Mouse (Mus musculus): ENCODE results near the gene Armc5.

Armc5 gene

DNA sequence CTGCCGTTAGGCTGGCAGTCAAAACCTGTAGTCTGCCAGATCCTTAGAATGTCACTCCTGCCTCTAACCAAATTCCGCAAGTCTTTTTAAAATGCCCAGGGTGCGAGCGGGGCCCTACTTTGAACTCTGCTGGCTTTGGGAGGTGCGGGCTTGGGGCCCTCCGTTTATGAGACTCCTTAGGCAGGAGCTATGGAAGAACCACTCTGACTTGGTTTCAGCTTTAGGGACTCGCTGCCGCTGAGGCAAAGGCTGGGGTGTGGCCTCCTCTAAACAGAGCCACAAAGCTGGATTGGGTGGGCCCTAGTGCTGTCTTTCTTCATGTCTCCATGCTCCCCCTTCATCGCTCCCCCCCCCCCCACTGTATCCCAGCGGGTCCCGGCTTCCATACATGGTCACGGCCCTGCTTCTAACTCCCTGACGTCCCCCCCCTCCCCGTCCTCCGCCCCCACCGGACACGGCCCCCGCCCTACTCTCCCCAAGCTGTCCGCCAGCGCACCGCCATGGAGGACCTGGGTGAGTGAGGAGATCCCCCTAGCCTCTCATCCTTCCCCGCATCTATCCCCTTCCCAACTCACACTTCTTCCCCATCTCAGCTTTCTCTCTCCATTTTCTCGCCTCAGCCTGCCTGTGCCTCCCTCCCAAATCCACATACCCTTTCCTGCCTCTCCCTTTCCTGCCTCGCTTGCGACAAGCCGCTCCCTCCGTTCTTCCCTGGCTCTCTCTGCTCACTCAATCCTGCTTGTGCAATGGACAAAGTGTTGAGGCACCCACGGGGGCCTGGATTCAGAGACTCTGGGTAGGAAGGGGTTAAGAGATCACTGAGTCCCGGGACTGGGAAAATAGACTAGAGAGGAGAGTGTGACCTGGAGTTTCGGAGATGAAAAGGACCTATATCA, 9.6 kb downstream of the Armc5 start, which contains the start of gene Tgfb1i1:
Gene Tgfb1i1, plus strand, starts transcription at position 317 of the 896 bp plus-strand sequence.
- 3% methylated on average over 28 of the region's 30 CpGs for WGBS

DNA sequence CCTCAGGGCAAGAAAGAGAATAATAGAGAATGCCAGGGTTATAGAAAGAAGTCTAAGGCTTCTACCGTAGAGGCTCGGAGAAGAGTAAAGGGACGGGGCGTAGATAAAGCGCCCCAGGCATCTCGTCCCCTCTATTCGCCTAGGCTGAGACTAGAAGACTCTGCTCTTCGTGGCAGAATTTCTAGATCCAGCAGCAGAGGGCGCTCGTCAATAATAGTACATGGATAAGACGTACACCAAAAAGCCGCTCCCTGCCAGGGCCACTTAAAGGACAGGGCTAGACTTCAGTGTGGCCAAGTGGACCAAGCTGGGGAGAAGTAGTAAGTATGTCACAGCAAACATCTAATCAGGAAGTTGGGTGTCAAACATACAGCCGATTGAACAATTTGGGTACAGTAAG, 10.3 kb downstream of the Armc5 start:
- 1% methylated on average over 13 of the region's 13 CpGs for WGBS

DNA sequence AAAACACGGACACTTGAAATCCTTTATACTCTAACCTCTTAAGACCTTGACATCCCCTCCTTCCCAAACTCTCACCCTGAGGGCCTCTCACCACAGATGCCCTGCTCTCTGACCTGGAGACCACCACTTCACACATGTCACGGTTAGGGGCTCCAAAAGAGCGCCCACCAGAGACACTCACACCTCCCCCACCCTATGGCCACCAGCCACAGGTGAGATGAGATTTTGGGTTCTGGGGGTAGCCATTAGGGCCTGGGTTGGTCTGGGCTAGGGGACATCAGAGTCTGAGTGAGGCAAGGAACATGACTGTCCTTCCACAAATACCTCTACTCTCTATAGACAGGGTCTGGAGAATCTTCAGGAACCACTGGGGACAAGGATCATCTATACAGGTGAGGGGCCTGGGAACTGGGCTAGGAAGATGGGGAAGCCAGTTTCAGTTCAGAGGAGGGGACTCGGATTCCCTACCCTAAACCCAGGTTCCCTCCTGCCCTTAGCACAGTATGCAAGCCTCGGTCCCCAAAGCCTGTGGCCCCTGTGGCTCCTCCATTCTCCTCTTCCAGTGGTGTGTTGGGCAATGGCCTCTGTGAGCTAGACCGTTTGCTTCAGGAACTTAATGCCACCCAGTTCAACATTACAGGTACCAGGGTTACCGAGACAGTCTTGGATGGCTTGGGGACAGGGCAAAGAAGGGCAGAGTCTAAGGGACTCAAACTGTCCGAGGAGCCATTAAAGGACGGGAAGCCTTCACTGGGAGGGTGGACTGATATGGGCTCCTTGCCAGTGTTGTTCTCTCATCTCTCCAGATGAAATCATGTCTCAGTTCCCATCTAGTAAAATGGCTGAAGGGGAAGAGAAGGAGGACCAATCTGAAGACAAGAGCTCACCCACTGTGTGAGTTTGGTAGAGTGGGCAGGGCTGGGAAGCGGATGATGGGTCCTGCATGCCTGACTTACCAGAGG, 11.2 kb downstream of the Armc5 start:
- 80% methylated on average over 10 of the region's 10 CpGs for WGBS

DNA sequence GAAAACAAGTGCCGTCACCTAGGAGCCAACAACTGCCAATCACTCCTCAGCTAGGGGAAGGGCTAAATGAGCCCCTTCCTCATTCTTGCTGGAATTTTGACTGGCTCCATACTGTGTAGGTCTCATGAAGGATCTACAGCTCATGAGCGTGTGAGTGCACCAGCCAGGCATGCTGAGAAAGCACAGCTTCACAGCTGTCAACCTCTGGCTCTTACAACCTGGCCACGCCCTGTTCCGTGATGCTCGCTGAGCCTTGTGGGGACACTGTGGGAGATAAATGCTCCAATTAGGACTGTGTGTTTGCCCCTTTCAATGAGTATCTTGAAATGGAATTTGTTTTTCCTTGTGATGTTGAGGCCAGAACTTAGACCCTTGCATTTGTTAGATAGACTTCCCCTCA, 12.9 kb downstream of the Armc5 start:
- 90% methylated on average over 5 of the region's 5 CpGs for WGBS

DNA sequence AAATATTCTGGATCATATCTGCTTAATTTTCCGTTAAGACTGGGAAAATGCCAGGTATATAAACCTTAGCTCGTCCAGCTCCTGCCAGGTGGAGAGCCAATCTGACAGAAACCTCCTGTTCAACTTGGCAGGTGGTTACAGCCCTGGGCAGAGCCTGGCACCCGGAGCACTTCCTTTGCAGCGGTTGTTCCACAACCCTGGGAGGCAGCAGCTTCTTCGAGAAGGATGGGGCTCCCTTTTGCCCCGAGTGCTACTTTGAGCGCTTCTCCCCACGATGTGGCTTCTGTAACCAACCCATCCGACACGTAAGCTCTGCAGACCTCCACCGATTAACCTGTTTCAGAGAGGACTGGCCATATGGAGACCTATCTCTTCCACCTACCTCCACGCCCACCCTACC, 14.8 kb downstream of the Armc5 start:
- 53% methylated on average over 12 of the region's 12 CpGs for WGBS

DNA sequence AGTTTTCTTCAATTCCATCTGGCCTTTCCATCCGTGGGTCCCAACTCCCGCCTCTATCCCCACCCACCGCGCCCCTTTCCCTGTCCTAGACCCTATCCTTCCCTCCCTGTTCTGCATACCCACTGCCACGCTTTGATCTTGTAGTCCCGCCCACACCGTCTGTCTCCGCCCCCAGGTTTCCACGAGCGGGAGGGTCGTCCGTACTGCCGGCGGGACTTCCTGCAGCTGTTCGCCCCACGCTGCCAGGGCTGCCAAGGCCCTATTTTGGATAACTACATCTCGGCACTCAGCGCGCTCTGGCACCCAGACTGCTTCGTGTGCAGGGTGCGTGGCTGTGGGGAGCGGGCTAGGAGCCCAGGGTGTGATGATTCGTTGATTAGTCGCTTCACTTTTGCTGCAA, 15.5 kb downstream of the Armc5 start:
- WGBS, result 16% methylated on average over 24 of the region's 24 CpGs

DNA sequence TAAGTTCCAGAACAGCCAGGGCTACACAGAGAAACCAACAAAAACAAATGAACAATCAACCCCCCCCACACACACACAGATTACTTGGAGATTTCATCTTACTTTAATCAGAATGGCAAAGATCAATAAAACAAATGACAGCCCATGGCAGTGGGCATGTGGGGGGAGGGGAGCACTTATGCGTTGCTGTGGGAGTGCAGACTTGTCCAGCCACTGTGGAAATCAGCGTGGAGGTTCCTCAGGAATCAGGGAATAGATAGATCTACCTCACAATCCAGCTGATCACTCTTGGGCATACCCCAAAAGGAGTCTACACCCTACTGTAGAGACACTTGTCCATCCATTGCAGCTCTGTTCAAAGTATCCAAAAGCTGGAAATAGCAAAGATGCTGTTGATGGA, 17.8 kb downstream of the Armc5 start:
- 61% methylated on average over 2 of the region's 2 CpGs for WGBS

DNA sequence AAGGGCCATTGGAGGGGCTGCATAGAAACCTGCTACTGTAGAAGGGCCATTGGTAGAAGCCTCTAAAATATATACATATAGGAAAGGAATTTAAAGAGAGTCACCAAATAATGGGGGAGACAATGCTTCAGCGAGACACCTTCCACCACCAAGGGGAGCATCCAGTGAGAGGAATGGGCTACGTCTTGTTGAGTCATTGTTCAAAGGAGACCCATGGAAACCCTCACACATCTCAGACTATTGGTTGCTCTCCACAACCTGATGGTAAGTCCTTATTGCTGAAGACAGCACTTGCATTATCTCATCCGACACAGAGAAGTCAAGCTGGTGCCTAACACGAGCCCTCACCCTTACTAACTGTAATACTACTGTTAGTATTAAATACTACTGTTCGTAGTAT, 18.6 kb downstream of the Armc5 start:
- 91% methylated on average over 5 of the region's 5 CpGs for WGBS

DNA sequence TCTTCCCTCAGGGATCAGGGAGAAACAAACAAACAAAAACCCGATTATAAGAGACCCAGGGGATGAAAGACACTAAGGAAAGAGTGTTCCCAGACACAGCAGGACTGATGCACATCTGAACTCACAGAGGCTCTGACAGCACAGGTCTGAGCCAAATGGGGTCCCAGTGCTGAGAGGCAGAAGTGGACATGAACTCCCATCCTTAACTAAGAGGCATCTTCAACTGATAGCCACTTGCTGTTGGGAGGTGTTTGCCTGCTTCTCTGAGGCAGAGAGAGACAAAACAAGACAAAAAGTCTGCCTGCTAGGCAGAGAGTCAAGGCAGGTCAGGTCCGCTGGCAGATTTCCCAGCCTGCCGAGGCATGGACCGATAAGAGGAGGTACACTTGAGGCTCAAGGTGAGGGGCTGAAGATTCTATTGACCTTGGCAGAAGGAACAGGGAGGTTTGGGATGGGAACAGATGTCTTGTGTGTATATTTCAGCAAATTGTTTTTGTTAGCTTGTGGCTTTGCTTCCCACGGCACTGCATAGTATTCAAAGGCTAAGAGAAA, 19.7 kb downstream of the Armc5 start:
- WGBS, result 36% methylated on average over 5 of the region's 5 CpGs

DNA sequence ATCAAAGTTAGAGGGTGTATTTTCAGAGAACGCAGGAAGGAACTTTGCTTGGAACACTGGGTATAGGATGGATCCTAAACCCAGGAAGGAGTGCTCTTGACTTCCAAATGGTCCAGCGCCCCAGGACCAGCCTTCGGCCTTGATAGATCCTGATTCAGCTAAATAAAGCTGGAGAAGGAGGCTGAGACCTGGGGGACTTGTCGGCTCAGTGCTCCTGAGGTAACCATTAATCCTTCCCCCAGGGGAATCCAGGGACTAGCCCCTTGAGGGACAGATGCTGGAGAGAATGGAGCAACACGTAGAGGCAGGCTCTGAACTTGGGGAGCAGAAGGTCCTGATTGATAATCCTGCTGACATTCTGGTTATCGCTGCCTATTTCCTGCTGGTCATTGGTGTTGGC, 28.3 kb downstream of the Armc5 start, which contains the start of gene Slc5a2:
Gene Slc5a2, plus strand, starts transcription at position 247 of the 400 bp plus-strand sequence.
- WGBS, result 91% methylated on average over 6 of the region's 6 CpGs

DNA sequence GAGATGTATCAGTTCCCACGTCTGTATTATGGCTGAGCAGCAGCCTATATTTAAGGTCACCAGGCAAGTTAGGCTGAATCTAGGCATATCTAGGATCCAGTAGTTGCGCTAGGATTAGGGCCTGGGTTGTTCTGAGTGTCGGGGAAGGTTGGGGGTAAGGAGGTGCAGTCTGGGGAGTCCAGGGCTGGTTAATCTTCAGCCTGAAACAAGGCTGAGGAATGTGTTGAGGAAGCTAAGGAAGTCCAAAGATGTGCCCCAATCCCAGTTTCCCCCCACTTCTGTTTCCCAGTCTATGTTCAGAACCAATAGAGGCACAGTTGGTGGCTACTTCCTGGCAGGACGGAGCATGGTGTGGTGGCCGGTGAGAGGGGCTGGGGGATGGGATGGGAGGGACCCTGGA, 28.9 kb downstream of the Armc5 start:
- 81% methylated on average over 5 of the region's 5 CpGs for WGBS

DNA sequence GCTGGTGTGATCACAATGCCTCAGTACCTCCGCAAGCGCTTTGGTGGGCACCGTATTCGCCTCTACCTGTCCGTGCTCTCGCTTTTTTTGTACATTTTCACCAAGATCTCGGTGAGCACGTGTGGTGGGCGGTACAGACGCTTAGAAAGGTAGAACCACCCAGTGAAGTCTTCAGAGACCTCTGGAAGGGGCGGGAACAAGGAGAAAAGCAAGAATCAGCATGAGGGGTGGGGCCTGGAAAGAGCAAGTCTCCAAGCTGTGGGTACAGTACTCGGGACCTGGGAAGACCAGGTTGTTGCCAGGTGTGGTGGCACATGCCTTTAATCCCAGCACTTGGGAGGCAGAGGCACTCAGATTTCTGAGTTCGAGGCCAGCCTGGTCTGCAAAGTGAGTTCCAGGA, 30.2 kb downstream of the Armc5 start:
- 71% methylated on average over 13 of the region's 13 CpGs for WGBS

DNA sequence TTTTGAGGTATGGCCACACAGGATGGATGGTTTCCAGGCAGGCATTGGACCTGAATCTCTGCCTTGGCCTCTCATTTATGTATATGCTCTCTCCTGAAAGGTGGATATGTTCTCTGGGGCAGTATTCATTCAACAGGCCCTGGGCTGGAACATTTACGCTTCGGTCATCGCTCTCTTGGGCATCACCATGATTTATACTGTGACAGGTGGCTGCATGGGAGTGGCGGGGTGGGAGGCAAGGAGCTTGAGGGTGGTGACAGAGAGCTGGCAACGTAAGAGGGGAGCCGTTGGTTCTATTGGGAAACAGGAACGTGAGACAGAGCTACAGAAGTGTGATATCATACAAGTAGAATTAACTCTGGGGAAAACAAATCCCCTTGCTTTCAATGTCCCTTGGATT, 30.7 kb downstream of the Armc5 start:
- WGBS, result 81% methylated on average over 7 of the region's 7 CpGs

DNA sequence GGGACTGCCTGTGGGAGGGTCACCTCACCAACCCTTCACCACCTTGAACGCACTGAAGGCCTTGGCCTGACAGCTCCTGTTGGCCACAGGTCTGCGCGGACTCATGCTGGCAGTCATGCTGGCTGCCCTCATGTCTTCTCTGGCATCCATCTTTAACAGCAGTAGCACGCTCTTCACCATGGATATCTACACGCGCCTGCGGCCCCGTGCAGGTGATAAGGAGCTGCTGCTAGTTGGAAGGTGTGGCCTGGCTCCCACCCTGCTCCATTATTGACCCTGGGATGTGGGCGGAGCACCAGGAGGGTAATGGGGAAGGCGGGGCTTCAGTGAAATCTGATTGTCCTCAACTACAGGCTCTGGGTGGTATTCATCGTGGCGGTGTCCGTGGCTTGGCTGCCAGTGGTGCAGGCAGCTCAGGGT, 33.3 kb downstream of the Armc5 start:
- WGBS, result 72% methylated on average over 13 of the region's 13 CpGs

DNA sequence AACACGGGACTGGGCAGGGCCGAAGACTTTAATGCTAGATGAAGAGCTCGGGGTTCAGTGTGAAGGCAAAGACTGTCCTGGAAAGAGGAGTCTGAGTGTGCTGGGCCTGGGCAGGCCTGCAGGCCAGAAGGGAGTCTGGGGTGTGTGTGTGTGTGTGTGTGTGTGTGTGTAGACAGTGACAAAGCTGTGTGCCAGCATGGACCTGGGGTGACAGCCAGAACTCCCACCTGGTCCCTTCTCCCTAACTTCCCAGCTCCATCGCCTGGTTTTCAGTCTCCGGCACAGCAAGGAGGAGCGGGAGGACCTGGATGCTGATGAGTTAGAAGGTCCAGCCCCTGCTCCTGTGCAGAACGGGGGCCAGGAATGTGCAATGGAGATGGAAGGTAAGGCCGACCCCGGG, 34.4 kb downstream of the Armc5 start:
- WGBS, result 90% methylated on average over 9 of the region's 9 CpGs

DNA sequence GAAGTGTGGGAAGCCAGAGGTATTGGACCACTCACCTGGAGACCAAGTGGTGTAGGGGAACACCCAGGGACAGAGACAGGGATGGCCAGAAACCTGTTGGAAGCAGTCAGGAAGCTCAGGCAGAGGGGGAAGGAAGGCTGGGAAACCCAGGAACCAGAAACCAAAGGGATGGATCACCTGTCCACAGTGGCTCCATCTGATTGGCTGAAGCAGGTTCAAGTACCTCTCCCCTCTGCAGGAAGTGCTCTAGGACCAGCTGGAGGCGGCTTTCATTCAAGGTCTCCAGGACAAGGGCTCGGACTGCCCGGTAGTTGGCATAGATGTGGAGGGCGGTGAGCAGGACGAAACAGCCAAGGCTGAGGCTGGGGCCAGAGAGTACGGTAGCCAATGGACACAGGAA, 38.9 kb downstream of the Armc5 start:
- 90% methylated on average over 6 of the region's 6 CpGs for WGBS

DNA sequence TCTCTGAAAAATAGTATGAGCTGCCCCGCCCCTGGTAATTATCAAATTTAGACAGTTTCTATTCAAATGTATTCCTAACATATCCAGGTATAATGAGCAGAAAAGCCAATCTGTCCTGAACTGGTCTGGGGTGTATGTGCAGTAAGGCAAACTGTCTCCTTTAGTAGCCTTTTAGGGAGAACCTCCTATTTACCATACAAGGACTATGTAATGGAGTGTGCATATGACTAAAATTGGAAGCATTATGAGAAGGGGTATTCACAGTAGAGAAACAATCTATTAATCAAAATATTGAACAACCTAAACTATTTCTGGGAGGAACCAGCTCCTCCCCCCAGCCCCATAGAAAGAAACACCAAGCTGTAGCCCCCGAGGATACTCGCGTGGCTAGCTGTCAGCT, 42.6 kb downstream of the Armc5 start:
- WGBS, result 93% methylated on average over 4 of the region's 4 CpGs

DNA sequence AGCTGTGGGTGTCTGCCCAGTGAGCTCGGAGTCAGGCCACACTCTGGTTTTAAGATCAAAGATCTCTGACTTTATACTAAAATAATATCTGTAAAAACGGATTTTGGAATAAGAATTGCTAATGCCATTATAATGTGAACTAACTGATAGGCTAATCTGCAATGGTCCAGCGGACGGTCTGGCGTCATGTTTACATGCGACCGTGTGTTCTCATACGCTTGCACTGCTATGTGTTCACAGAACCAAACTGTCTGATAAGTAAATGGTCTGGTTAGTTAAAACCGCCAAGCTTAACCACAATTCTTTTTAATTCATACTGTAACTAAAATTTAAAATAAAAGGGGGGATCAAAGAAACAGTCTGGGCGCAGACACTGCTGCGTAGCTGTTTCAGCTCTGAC, 44.6 kb downstream of the Armc5 start:
- 94% methylated on average over 11 of the region's 11 CpGs for WGBS

DNA sequence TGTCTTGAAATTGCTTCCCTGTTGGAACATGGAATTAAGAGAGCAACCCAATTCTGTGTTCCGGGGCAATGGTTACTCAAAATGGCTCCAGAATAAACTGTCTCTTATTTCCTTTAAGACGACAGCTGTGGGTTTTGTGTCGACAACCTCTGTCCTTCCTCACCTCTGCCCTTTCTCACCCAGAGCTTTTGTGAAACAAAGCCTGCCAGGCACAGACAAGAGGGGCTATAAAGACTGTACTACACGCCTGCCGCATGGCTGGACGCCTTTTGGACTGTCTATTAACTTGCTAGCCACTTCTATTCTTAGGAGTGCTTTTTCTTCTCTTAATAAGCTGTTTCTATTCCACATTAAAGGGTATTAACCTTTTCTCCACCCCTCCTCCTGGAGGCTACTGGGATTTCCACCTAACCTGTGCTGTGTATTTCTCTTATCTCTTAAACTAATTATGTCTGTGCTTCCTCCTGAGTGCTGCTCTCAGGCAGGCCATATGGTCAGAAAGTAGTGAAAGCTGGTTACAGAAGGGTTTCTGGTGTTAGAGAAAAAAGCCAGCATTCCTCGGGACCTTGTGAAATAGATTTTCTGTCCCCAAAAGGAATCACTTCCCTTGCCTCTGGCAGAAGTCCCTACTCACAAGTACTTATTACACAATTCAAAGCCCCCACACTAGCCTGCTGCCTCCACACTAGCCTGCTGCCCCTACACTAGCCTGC, 45.5 kb downstream of the Armc5 start:
- 74% methylated on average over 7 of the region's 7 CpGs for WGBS

DNA sequence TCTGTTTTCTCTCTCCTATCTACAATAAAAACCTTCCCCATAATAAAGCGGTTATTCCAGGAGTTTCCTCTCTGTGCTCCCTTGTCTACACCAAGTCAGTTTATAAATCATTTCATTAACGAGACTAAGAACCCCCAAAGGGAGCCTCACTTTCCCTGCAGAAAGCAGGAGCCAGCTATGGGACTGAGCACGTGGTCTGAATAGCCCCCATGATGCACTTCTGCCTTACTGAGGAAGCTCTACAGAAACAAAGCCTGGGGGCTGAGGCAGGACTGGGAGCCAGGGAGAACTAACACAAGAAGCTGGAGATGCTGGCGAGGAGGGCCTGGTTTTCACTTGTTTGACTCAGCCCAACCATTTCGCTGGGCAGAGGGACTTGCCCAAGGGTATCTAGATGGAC, 46.9 kb downstream of the Armc5 start:
- WGBS, result 70% methylated on average over 5 of the region's 5 CpGs

DNA sequence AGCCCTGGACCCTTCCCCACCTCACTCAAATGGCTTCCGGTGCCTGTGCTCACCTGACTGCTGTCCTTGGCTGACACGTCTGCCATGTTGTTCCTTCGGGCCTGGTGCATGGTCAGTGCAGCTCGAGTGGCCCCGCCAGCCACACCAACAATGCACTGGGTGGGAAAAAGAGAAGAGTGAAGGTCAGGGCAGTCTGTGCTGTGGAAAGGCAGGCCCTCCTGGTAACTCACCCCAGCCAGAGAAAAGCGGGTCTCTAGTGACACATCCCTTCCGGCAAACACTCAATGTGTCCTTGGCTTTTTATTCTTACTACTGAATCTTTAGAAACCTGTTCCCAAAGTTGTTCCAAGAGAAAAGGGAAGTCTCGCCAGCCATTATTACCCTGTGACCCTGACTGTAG, 47.9 kb downstream of the Armc5 start:
- 93% methylated on average over 8 of the region's 8 CpGs for WGBS
